Mouse (Mus musculus) MEL (cell line): ENCODE results near the gene Trim63. TPM values are rescaled to one million over a fixed set of nuclear protein-coding genes. Genes with fewer than 3 reads are reported as not detected.
A peak's percentile ranks its signal among the peaks of the same experiment; 100 is the strongest.

Experiments used
- DNase-seq: peaks from one replicate; pipeline ENCODE4 v3.0.0; 2011; ENCODE audit warnings: low read depth, low spot score
- H3K27ac ChIP-seq: 2 replicates; pipeline ENCODE4 v1.5.1; 2012; ENCODE audit warnings: low read depth, mild to moderate bottlenecking, control low read depth, low read length, moderate library complexity; ENCODE audit not compliant: control insufficient read depth
- H3K27me3 ChIP-seq, 2 experiments: fragments of 150-350 bp in 1 of 2; sonication (generic) in 1 of 2; 2 replicates each; pipeline ENCODE4 v1.6.1; 2012; ENCODE audit warnings: low read length in 2 of 2, mild to moderate bottlenecking in 2 of 2, improper control_type of control experiment in 1 of 2, moderate library complexity in 1 of 2; ENCODE audit not compliant: insufficient read depth in 2 of 2, control insufficient read depth in 1 of 2
- H3K36me3 ChIP-seq, 2 experiments: 2 replicates each; pipeline ENCODE4 v1.6.1; 2012 to 2014; ENCODE audit warnings: low read length in 2 of 2, improper control_type of control experiment in 1 of 2, inconsistent platforms in 1 of 2, mild to moderate bottlenecking in 1 of 2; ENCODE audit not compliant: insufficient read depth in 2 of 2, control insufficient read depth in 1 of 2
- H3K4me1 ChIP-seq, 2 experiments: fragments of 150-350 bp in 1 of 2; sonication (generic) in 1 of 2; 2 replicates each; pipeline ENCODE4 v1.6.1; 2012; ENCODE audit warnings: low read length in 2 of 2, improper control_type of control experiment in 1 of 2, mild to moderate bottlenecking in 1 of 2; ENCODE audit not compliant: insufficient read depth in 2 of 2, control insufficient read depth in 1 of 2
- H3K4me3 ChIP-seq, 2 experiments: fragments of 150-350 bp in 1 of 2; sonication (generic) in 1 of 2; 2 replicates each; pipeline ENCODE4 v1.5.1; 2012; ENCODE audit warnings: low read depth in 2 of 2, low read length in 2 of 2, mild to moderate bottlenecking in 2 of 2, moderate library complexity in 2 of 2, control low read depth in 1 of 2, improper control_type of control experiment in 1 of 2; ENCODE audit not compliant: control insufficient read depth in 1 of 2, insufficient read depth in 1 of 2
- H3K79me2 ChIP-seq: 2 replicates; pipeline ENCODE4 v1.6.1; 2012; ENCODE audit warnings: mild to moderate bottlenecking, low read length, moderate library complexity; ENCODE audit not compliant: control insufficient read depth, poor library complexity, insufficient read depth
- H3K9ac ChIP-seq: 2 replicates; pipeline ENCODE4 v1.6.1; 2012; ENCODE audit warnings: low read depth, mild to moderate bottlenecking, control low read depth, low read length, moderate library complexity; ENCODE audit not compliant: control insufficient read depth, poor library complexity, severe bottlenecking
- H3K9me3 ChIP-seq: fragments of 150-350 bp; sonication (generic); replicated peaks from 2 replicates; pipeline ENCODE4 v1.6.1; 2012; ENCODE audit warnings: mild to moderate bottlenecking, low read length, improper control_type of control experiment, moderate library complexity; ENCODE audit not compliant: insufficient read depth
- CHD2 ChIP-seq: IDR thresholded peaks from 2 replicates; pipeline ENCODE4 v1.6.1; 2011; ENCODE audit warnings: low read length, improper control_type of control experiment
- CTCF ChIP-seq, 3 experiments: IDR thresholded peaks in 2 of 3; conservative IDR thresholded peaks in 1 of 3; 2 replicates each; pipeline ENCODE4 v1.5.1; 2011 to 2012; ENCODE audit warnings: low read length in 3 of 3, low read depth in 2 of 3, mild to moderate bottlenecking in 2 of 3, improper control_type of control experiment in 1 of 3, inconsistent platforms in 1 of 3, mixed read lengths in 1 of 3, moderate library complexity in 1 of 3; ENCODE audit not compliant: control insufficient read depth in 1 of 3, insufficient read depth in 1 of 3, poor library complexity in 1 of 3, severe bottlenecking in 1 of 3
- E2F4 ChIP-seq: IDR thresholded peaks from 2 replicates; pipeline ENCODE4 v1.6.1; 2011; ENCODE audit warnings: low read depth, low read length, improper control_type of control experiment, borderline replicate concordance
- ELF1 ChIP-seq: IDR thresholded peaks from 2 replicates; pipeline ENCODE4 v1.6.1; 2014; ENCODE audit warnings: low read depth, mild to moderate bottlenecking, inconsistent platforms, low read length, improper control_type of control experiment, moderate library complexity
- EP300 ChIP-seq, 2 experiments: IDR thresholded peaks; 2 replicates each; pipeline ENCODE4 v1.6.1; 2011; ENCODE audit warnings: improper control_type of control experiment in 2 of 2, low read length in 2 of 2, low read depth in 1 of 2, mild to moderate bottlenecking in 1 of 2
- GABPA ChIP-seq: IDR thresholded peaks from 2 replicates; pipeline ENCODE4 v1.6.1; 2012; ENCODE audit warnings: low read depth, mild to moderate bottlenecking, inconsistent platforms, low read length, improper control_type of control experiment, moderate library complexity
- MAX ChIP-seq: IDR thresholded peaks from 2 replicates; pipeline ENCODE4 v1.6.1; 2011; ENCODE audit warnings: low read length, improper control_type of control experiment
- NELFE ChIP-seq: IDR thresholded peaks from 2 replicates; pipeline ENCODE4 v1.6.1; 2011; ENCODE audit warnings: low read depth, low read length, improper control_type of control experiment
- NRF1 ChIP-seq: IDR thresholded peaks from 2 replicates; pipeline ENCODE4 v1.6.1; 2014; ENCODE audit warnings: low read depth, mild to moderate bottlenecking, inconsistent platforms, low read length, improper control_type of control experiment, moderate library complexity; ENCODE audit not compliant: poor library complexity, insufficient read depth, severe bottlenecking
- POLR2A ChIP-seq, 2 experiments: IDR thresholded peaks; 2 replicates each; pipeline ENCODE4 v1.6.1; 2011 to 2012; ENCODE audit warnings: low read length in 2 of 2, mild to moderate bottlenecking in 2 of 2, control low read depth in 1 of 2, improper control_type of control experiment in 1 of 2, low read depth in 1 of 2, moderate library complexity in 1 of 2; ENCODE audit not compliant: control insufficient read depth in 1 of 2, insufficient read depth in 1 of 2, poor library complexity in 1 of 2
- RAD21 ChIP-seq: IDR thresholded peaks from 2 replicates; pipeline ENCODE4 v1.6.1; 2011; ENCODE audit warnings: mild to moderate bottlenecking, low read depth, low read length, improper control_type of control experiment
- SIN3A ChIP-seq: IDR thresholded peaks from 2 replicates; pipeline ENCODE4 v1.6.1; 2012; ENCODE audit warnings: low read length, improper control_type of control experiment, inconsistent platforms
- SMC3 ChIP-seq: IDR thresholded peaks from 2 replicates; pipeline ENCODE4 v1.6.1; 2011; ENCODE audit warnings: low read depth, low read length, improper control_type of control experiment
- TAL1 ChIP-seq: IDR thresholded peaks from 2 replicates; pipeline ENCODE4 v1.6.1; 2012; ENCODE audit warnings: mild to moderate bottlenecking, inconsistent platforms, low read length, moderate library complexity, mixed read lengths
- TBP ChIP-seq: IDR thresholded peaks from 2 replicates; pipeline ENCODE4 v1.8.0; 2011; ENCODE audit warnings: low read depth, low read length, improper control_type of control experiment
- TCF12 ChIP-seq: IDR thresholded peaks from 2 replicates; pipeline ENCODE4 v1.6.1; 2014; ENCODE audit warnings: low read depth, mild to moderate bottlenecking, inconsistent platforms, low read length, improper control_type of control experiment, moderate library complexity
- ZC3H11A ChIP-seq: IDR thresholded peaks from 2 replicates; pipeline ENCODE4 v1.6.1; 2012; ENCODE audit warnings: low read depth, mild to moderate bottlenecking, inconsistent platforms, low read length, improper control_type of control experiment
- polyA plus RNA-seq, 2 experiments: library from polyadenylated mRNA; stranded (reverse) in 1 of 2; unstranded in 1 of 2; fragments of >175 nt in 1 of 2; fragments of >200 nt in 1 of 2; gene quantifications; 2 replicates each; pipeline versions ENCODE4 v1.2.1 to v1.2.4; 2012; ENCODE audit warnings: low replicate concordance in 2 of 2, low read depth in 1 of 2; ENCODE audit not compliant: insufficient read length in 2 of 2, insufficient read depth in 1 of 2, missing spikeins in 1 of 2
- total RNA-seq: library from RNA; depleted of rRNA; stranded (reverse); fragments of 300-350 nt; gene quantifications from 2 replicates; pipeline ENCODE4 v1.2.3, GENCODE M21; 2012

Gene Trim63
- total and polyA plus RNA-seq, 3 experiments = not detected

DNA sequence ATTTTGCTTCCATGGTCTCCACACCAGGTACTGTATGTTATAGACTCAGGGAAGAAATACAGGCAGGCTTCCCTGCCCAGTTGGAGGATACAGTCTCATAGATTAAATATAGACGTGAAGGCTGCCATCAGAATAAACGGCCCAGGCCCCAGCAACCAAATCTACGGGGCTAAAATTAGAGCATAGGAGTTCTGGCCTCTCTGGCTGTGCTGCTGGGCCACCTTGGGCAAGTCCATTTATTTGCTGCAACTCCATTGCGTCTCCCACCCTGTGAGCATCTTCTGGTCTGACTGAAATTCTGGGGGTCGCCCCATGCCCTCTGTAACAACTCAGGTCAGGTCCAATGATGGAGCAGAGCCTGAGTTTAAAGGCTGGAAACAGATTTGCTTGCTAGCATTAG is 4.2 kb downstream of the Trim63 start:
- no peak for TF ChIP-seq CTCF (IDR thresholded peaks at IDR 0.05 in 2 of 3, conservative IDR thresholded peaks at IDR 0.05 in 1 of 3; ENCODE audit: control insufficient read depth in 1 of 3, insufficient read depth in 1 of 3, low read depth in 2 of 3, low read length in 3 of 3, poor library complexity in 1 of 3, severe bottlenecking in 1 of 3)
- no peak for TF ChIP-seq NRF1
- TF ChIP-seq POLR2A (IDR thresholded peaks at IDR 0.05; ENCODE audit: control insufficient read depth in 1 of 2, insufficient read depth in 1 of 2, low read depth in 1 of 2, low read length in 2 of 2, poor library complexity in 1 of 2) = no peak
- TF ChIP-seq ZC3H11A = no peak
- TF ChIP-seq E2F4 = no peak
- no peak for TF ChIP-seq ELF1
- no peak for TF ChIP-seq CHD2
- no peak for TF ChIP-seq GABPA
- TF ChIP-seq TAL1 = no peak
- H3K79me2 ChIP-seq = no peaks in the 10 kb centered on the region
- no peak overlapping the region for H3K27ac ChIP-seq
- H3K4me3 ChIP-seq = no peak overlapping the region
- no peaks in the 10 kb centered on the region for H3K4me1 ChIP-seq
- no peak overlapping the region for H3K9ac ChIP-seq
- no peak for DNase-seq
- no peaks in the 10 kb centered on the region for H3K9me3 ChIP-seq
- peaks cover 0 to 10% of the 10 kb centered on the region in 2 experiments; a peak in 3 of 4 replicates for H3K27me3 ChIP-seq
- no peaks in the 10 kb centered on the region for H3K36me3 ChIP-seq

GRCm38 (mm10) chr4:134319674-134320073 is 4.8 kb downstream of the Trim63 start:
- H3K4me1 ChIP-seq = no peaks in the 10 kb centered on the region
- H3K9me3 ChIP-seq = no peaks in the 10 kb centered on the region
- DNase-seq = no peak
- no peak overlapping the region for H3K27ac ChIP-seq
- H3K79me2 ChIP-seq = no peaks in the 10 kb centered on the region
- no peak for TF ChIP-seq SMC3
- no peak for TF ChIP-seq E2F4
- no peak for TF ChIP-seq SIN3A
- TF ChIP-seq MAX = no peak
- no peak for TF ChIP-seq TCF12
- no peak for TF ChIP-seq EP300 (IDR thresholded peaks at IDR 0.05; ENCODE audit: low read depth in 1 of 2, low read length in 2 of 2)
- TF ChIP-seq ELF1 = no peak
- TF ChIP-seq GABPA = no peak
- TF ChIP-seq NELFE = no peak
- H3K27me3 ChIP-seq = peaks cover 0 to 10% of the 10 kb centered on the region in 2 experiments; a peak in 3 of 4 replicates
- no peak overlapping the region for H3K9ac ChIP-seq
- H3K36me3 ChIP-seq = no peaks in the 10 kb centered on the region
- H3K4me3 ChIP-seq = no peak overlapping the region

DNA sequence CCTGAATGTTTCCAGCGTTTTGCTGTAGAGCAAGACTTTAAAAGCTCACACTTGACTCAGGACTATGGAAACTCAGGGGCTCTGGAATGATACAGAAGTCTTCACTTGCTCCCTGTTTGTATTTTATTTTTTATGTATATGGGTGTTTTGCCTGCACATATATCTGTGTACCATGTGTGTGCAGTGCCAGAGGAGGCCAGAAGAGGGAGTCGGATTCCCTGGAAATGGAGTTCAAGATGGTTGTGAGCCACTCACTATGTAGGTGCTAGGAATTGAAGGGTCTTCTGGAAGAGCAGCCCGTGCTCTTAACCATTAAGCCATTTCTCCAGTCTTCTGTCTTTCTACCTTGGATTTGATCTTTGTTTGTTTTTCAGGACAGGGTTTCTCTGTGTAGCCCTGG is 6.6 kb downstream of the Trim63 start:
- Histone ChIP-seq H3K36me3 (no peaks in the 10 kb centered on the region), H3K4me3 (no peak overlapping the region), H3K9me3 (no peaks in the 10 kb centered on the region), H3K27ac (no peak overlapping the region), H3K9ac (no peak overlapping the region), H3K27me3 (peaks cover 0 to 9% of the 10 kb centered on the region in 2 experiments; a peak in 3 of 4 replicates), H3K79me2 (no peaks in the 10 kb centered on the region), H3K4me1 (no peaks in the 10 kb centered on the region)
- peak; percentile 33 for DNase-seq
- TF ChIP-seq CHD2 = no peak
- TF ChIP-seq TBP = no peak
- peak; percentile 38 for TF ChIP-seq RAD21
- peak; percentile 60 for TF ChIP-seq SMC3
- TF ChIP-seq CTCF (IDR thresholded peaks at IDR 0.05 in 2 of 3, conservative IDR thresholded peaks at IDR 0.05 in 1 of 3; ENCODE audit: control insufficient read depth in 1 of 3, insufficient read depth in 1 of 3, low read depth in 2 of 3, low read length in 3 of 3, poor library complexity in 1 of 3, severe bottlenecking in 1 of 3) = peak; percentile 15 to 56 (median 21); a peak in 3 of 6 replicates
- TF ChIP-seq ZC3H11A = 0 out of 2 replicates have a peak, but pooled peaks have one; percentile 17
